Mouse (Mus musculus) midbrain, embryonic 14.5 days (tissue): Measurements from ENCODE around the gene Rps19bp1. TPM values are rescaled to one million over a fixed set of nuclear protein-coding genes. Genes with fewer than 3 reads are reported as not detected.

Source experiments
- ATAC-seq: fragments of 200-750 bp; cut with Nextera tagmentation; 2 replicates; pipeline ENCODE4 v1.8.0; 2017; ENCODE audit warnings: moderate number of reproducible peaks, moderate library complexity; ENCODE audit not compliant: low FRiP score, low TSS enrichment
- DNase-seq: peaks from one replicate; pipeline ENCODE4 v3.0.0-alpha.2; 2015
- H3K27ac ChIP-seq: fragments of 300-500 bp; sonication (generic); replicated peaks from 2 replicates; pipeline ENCODE4 v1.5.1; 2014; ENCODE audit warnings: mild to moderate bottlenecking, low read depth, low read length, moderate library complexity
- H3K27me3 ChIP-seq: fragments of 300-500 bp; sonication (generic); 2 replicates; pipeline ENCODE4 v1.6.1; 2014; ENCODE audit warnings: low read length, control low read depth, mixed read lengths; ENCODE audit not compliant: control insufficient read depth, insufficient read depth
- H3K36me3 ChIP-seq: fragments of 300-500 bp; sonication (generic); 2 replicates; pipeline ENCODE4 v1.6.1; 2014; ENCODE audit warnings: low read length, control low read depth; ENCODE audit not compliant: control insufficient read depth, insufficient read depth
- H3K4me1 ChIP-seq: fragments of 300-500 bp; sonication (generic); 2 replicates; pipeline ENCODE4 v1.6.1; 2014; ENCODE audit warnings: mild to moderate bottlenecking, antibody characterized with exemption, low read length, control low read depth; ENCODE audit not compliant: control insufficient read depth, insufficient read depth
- H3K4me2 ChIP-seq: fragments of 300-500 bp; sonication (generic); 2 replicates; pipeline ENCODE4 v1.6.1; 2014; ENCODE audit warnings: mild to moderate bottlenecking, low read length, moderate library complexity
- H3K4me3 ChIP-seq: fragments of 300-500 bp; sonication (generic); replicated peaks from 2 replicates; pipeline ENCODE4 v1.5.1; 2014; ENCODE audit warnings: low read depth, low read length
- H3K9ac ChIP-seq: fragments of 300-500 bp; sonication (generic); replicated peaks from 2 replicates; pipeline ENCODE4 v1.6.1; 2014; ENCODE audit warnings: mild to moderate bottlenecking, low read length, moderate library complexity
- H3K9me3 ChIP-seq: fragments of 300-500 bp; sonication (generic); 2 replicates; pipeline ENCODE4 v1.6.1; 2016; ENCODE audit warnings: low read length, control low read depth, mixed read lengths; ENCODE audit not compliant: control insufficient read depth
- WGBS: fragments of 180-500 bp; shearing (Covaris S2); extraction: QIAGEN DNeasy Blood & Tissue Kit; methylation state at CpG from one replicate; pipeline ENCODE4 v1.1.7; 2014; 5-methylcytosine and 5-hydroxymethylcytosine counted together
- polyA plus RNA-seq: library from polyadenylated mRNA; unstranded; fragments of >200 nt; fragmentation: Nextera tagmentation; extraction: Ambion mirVana; gene quantifications from 2 replicates; pipeline ENCODE4 v1.2.1, GENCODE M21; 2014

Rps19bp1 gene
- polyA plus RNA-seq, 1 experiment from 2014 or later, result 73.9 TPM

GRCm38 (mm10) chr15:80254207-80254606, 9.9 kb downstream of the Rps19bp1 start:
- Histone ChIP-seq H3K4me1 (peaks cover 21% of the 10 kb centered on the region), H3K36me3 (peaks cover 60% of the 10 kb centered on the region), H3K9me3 (no peaks in the 10 kb centered on the region), H3K4me3 (peak overlapping the region; percentile 100), H3K27ac (peak overlapping the region; percentile 100), H3K4me2 (peak overlapping the region; percentile 98), H3K9ac (peak overlapping the region; percentile 73), H3K27me3 (no peaks in the 10 kb centered on the region)
- WGBS, result 61% methylated on average over 6 of the region's 6 CpGs
- ATAC-seq (no peak), DNase-seq (no peak)

- Histone ChIP-seq H3K36me3 (peaks cover 60% of the 10 kb centered on the region), H3K4me2 (no peak overlapping the region), H3K4me1 (peaks cover 21% of the 10 kb centered on the region), H3K9ac (no peak overlapping the region), H3K9me3 (no peaks in the 10 kb centered on the region), H3K27ac (peak overlapping the region; percentile 100; the same call in 1 of the 2 replicates), H3K4me3 (no peak overlapping the region), H3K27me3 (no peaks in the 10 kb centered on the region)
- ATAC-seq, result no peak
- WGBS, result 49% methylated on average over 2 of the region's 2 CpGs
- DNase-seq, result no peak
Observed at GRCm38 (mm10) chr15:80253530-80253929, 10.6 kb downstream of the Rps19bp1 start.

DNA sequence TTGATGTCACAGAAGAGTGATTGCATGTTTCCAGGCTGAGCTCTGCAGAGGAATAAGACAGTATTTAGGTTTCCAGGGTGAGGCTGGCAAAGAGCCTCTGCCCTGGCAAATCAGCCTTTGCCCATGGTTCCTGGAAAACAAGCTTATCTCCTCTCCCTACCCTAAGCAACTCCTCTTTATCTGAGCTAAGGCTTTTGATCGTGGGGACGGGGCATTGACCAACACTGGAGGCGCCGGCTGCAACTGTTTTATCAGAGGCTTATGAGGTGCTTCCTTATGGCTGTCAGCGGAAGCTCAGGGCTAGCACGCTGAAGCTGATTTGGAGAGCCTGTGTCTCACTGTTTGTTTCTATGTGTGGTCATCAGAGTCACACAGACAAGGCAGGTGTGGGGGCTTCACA, 13.5 kb downstream of the Rps19bp1 start:
- Histone ChIP-seq H3K9ac (no peak overlapping the region), H3K27me3 (no peaks in the 10 kb centered on the region), H3K36me3 (peaks cover 65% of the 10 kb centered on the region), H3K9me3 (no peaks in the 10 kb centered on the region), H3K4me2 (no peak overlapping the region), H3K4me3 (no peak overlapping the region), H3K4me1 (peaks cover 9% of the 10 kb centered on the region; the same call in 1 of the 2 replicates), H3K27ac (no peak overlapping the region)
- WGBS, result 94% methylated on average over 6 of the region's 6 CpGs
- ATAC-seq (no peak), DNase-seq (no peak)

DNA sequence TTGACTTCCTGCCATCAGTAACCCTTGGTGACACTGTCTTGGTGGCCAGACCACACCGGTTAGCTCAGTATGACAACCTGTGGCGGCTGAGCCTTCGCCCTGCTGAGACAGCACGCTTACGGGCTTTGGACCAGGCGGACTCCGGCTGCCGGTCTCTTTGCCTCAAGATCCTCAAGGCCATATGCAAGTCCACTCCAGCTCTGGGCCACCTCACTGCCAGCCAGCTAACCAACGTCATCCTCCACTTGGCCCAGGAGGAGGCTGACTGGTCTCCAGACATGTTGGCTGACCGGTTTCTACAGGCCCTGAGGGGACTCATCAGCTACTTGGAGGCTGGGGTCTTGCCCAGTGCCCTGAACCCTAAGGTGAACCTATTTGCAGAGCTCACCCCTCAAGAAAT, 14.4 kb downstream of the Rps19bp1 start:
- H3K27ac ChIP-seq, result no peak overlapping the region
- H3K9me3 ChIP-seq, result no peaks in the 10 kb centered on the region
- WGBS, result 95% methylated on average over 10 of the region's 10 CpGs
- no peak overlapping the region for H3K4me3 ChIP-seq
- H3K36me3 ChIP-seq, result peaks cover 71% of the 10 kb centered on the region
- H3K4me1 ChIP-seq, result peaks cover 9% of the 10 kb centered on the region; the same call in 1 of the 2 replicates
- H3K27me3 ChIP-seq, result no peaks in the 10 kb centered on the region
- H3K4me2 ChIP-seq, result no peak overlapping the region
- no peak for DNase-seq
- H3K9ac ChIP-seq, result no peak overlapping the region
- ATAC-seq, result no peak

- DNase-seq, result no peak
Observed at GRCm38 (mm10) chr15:80248596-80248995, 15.5 kb downstream of the Rps19bp1 start.

GRCm38 (mm10) chr15:80248135-80248534, 16.0 kb downstream of the Rps19bp1 start:
- Histone ChIP-seq H3K4me2 (no peak overlapping the region), H3K9me3 (no peaks in the 10 kb centered on the region), H3K27me3 (no peaks in the 10 kb centered on the region), H3K36me3 (peaks cover 81% of the 10 kb centered on the region), H3K27ac (no peak overlapping the region), H3K4me3 (no peak overlapping the region), H3K4me1 (no peaks in the 10 kb centered on the region), H3K9ac (no peak overlapping the region)
- ATAC-seq (no peak), DNase-seq (no peak)
- WGBS, result 93% methylated on average over 12 of the region's 12 CpGs

More at GRCm38 (mm10) chr15:80248596-80248995, 15.5 kb downstream of the Rps19bp1 start:
- Histone ChIP-seq H3K9ac (no peak overlapping the region), H3K4me1 (0 out of 2 replicates have a peak, but pooled peaks cover under 1% of the 10 kb centered on the region), H3K27ac (no peak overlapping the region), H3K36me3 (peaks cover 77% of the 10 kb centered on the region), H3K4me3 (no peak overlapping the region), H3K4me2 (no peak overlapping the region), H3K9me3 (no peaks in the 10 kb centered on the region), H3K27me3 (no peaks in the 10 kb centered on the region)
- no peak for ATAC-seq
- WGBS, result 97% methylated on average over 1 of the region's 1 CpGs

- 98% methylated on average over 9 of the region's 9 CpGs for WGBS
- no peak for DNase-seq
- Histone ChIP-seq H3K36me3 (peaks cover 41% of the 10 kb centered on the region), H3K27me3 (no peaks in the 10 kb centered on the region), H3K9ac (peak within 1 kb of the TSS; percentile 76), H3K4me2 (peak within 1 kb of the TSS; percentile 92), H3K9me3 (no peaks in the 10 kb centered on the region), H3K27ac (no peak within 1 kb of the TSS), H3K4me3 (peak within 1 kb of the TSS; percentile 88), H3K4me1 (peaks cover 6% of the 10 kb centered on the region; the same call in 1 of the 2 replicates)
- no peak for ATAC-seq
Observed at GRCm38 (mm10) chr15:80235535-80235934, 28.6 kb downstream of the Rps19bp1 start, which contains the start of gene AC140267.1. TSS of gene AC140267.1 (plus strand) at chr15:80235835.

- Histone ChIP-seq H3K4me2 (peak within 1 kb of the TSS; percentile 92), H3K4me1 (peaks cover 6% of the 10 kb centered on the region; the same call in 1 of the 2 replicates), H3K36me3 (peaks cover 32% of the 10 kb centered on the region), H3K27ac (peak within 1 kb of the TSS; percentile 83), H3K27me3 (no peaks in the 10 kb centered on the region), H3K9me3 (no peaks in the 10 kb centered on the region), H3K9ac (peak within 1 kb of the TSS; percentile 76), H3K4me3 (peak within 1 kb of the TSS; percentile 88)
- WGBS, result under 1% methylated on average over 67 of the region's 67 CpGs
- DNase-seq (peak; percentile 98), ATAC-seq (peak; percentile 97)
Observed at GRCm38 (mm10) chr15:80233733-80234509, 30.2 kb downstream of the Rps19bp1 start, which contains the start of gene Mief1. TSS of gene Mief1 (plus strand) at chr15:80234018.
